Mouse (Mus musculus) heart, adult 18-20 months (tissue): ENCODE measurements around the gene Saal1. TPM values are rescaled to one million over a fixed set of nuclear protein-coding genes. Genes with fewer than 3 reads are reported as not detected.
"Not testable (repeated sequence)": the region's sequence is repeated elsewhere in the genome, so short reads cannot be mapped to it uniquely, and the experiment has no call there.

ENCODE experiments used
- DNase-seq, 2 experiments: peaks; one replicate each; pipeline ENCODE4 v3.0.0; 2021 to 2022; ENCODE audit warnings: mixed read lengths in 1 of 2
- total RNA-seq, 2 experiments: library from RNA; stranded (reverse); gene quantifications; 2 replicates each; pipeline ENCODE4 v1.2.3; 2021

The Saal1 gene
- total RNA-seq, 2 experiments from 2014 or later = 3.5 to 5.3 TPM

DNA sequence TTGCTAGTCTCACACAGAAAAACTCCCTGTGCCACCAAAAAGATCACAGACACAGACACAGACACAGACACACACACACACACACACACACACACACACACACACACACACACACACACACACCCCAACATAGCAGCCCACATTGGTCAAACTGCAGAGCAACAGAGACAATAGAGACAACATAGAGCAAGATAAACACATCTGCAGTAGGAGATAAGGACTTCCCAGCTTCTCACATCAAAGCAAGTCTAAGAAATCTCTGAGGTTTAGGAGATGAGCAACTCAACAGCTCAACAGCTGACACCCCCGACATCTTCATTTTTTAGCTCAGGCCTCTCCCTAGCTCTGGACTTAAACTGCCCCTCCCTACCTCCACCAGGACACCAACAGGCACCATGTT, 13.7 kb downstream of the Saal1 start:
- DNase-seq = no peak

DNA sequence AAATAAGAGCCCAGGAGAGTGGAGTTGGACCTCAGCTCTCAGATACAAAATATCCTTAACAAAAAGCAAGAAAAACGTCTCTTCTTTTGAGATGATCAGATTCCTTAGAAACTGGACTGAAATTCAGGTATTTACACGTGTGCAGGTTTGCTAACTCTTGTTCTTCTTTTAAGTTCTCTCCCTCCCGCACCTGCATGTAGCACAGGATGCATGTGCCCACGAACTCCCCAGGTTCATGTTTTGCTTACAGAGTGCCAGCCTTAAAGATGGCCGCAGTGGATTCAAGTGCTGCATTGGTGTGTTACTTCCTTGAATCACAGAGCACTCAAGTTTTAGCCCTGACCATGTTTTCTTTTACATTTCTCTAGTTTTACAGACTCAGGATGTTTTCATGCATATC, 23.7 kb downstream of the Saal1 start:
- DNase-seq = no peak

DNA sequence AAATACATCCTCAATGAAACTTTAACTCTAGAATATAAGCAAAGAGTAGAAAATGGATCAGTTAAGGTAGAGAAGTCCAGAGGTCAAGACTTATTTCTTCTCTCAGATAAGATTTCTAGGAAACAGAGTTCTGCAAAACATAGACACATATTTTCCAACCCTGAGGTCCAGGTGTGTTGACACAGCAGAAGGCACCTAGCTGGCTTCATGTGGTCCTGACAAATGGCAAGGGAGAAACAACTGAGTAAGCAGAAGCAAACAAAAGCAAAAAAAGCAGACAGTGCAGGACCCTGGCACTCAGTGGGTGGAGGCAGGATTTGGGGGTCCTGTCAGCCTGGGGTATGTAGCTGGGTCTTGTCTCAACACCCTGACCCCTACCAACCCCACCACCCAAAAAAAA, 29.7 kb downstream of the Saal1 start:
- DNase-seq = no peak

DNA sequence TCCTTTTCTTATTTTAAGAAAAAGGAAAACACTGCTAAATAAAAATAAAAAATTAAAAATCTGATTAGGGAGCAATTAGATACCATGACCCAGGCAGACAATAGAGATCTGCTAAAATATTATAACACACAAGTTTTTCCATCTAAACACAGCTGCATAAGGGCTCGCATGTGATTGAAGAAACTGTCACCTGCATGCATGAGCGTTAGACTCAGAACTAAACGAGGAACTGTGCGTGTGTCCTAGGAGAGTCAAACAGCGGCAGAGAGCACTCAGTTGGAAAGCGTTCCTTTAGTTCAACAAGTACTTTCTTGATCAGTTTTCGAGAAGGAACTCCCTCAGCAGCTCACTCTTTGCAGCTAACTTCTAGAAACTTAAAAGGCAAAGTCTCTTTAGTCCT, 31.4 kb downstream of the Saal1 start:
- DNase-seq = not testable (repeated sequence)

DNA sequence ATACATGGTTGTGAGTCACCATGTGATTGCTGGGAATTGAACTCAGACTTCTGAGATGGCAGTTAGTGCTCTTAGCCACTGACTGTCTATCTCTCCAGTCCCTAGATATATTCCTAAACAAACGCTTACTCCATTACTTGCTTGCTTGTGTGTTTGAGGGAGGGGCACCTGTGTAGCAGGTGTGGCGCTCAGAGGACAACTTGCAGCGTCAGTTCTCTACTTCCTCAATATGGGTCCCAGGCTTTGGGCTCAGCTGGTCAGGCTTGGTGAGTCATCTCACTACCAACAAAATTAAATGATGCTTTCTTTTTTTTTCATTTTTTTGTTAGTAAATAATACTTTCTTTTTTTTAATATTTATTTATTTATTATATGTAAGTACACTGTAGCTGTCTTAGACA, 32.1 kb downstream of the Saal1 start:
- no peak for DNase-seq

DNA sequence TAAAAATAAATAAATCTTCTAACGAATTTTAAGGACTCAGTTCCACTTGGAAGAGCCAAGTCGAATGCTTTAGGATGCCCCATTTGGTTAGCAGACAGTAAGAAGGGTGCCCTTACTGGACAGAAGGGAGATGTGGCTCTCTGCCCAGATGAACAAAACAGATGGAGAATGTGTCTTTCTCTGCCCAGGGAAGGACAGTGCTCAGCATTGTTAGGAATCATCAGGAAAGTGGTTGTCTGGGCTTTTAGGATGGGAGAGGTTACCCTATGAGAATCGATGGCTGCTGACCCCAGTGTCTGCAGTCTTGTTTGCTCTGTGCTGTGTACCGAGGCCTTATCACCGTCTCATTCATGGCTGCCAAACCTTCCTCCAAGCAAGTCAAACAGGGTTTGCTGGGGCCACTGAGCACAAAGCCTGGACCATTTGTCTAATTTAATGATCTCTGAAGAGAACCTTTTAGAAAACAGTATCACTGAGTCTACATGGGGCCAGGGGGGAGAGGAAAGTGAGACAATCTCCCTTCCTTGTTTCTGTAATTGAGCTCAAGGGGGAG, 33.6 kb downstream of the Saal1 start:
- DNase-seq = no peak

DNA sequence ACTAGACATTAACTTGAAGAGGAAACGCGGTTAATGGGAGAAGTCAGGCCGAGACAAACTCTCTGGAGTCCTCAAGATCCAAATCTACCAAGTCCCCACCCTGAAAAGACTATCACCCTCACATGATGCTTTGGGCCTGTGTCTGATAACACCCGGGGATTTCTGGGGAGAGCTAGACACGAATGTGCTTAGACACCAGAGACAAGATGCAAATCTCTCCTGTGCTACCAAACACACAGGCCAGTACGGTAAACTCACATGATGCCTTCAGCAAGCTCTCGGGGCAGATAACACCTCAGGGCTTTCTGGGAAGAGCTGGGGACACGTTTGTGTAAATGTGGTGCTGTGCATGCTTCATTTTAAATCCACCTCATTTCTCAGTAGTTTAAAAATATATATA, 34.6 kb downstream of the Saal1 start:
- DNase-seq = no peak

DNA sequence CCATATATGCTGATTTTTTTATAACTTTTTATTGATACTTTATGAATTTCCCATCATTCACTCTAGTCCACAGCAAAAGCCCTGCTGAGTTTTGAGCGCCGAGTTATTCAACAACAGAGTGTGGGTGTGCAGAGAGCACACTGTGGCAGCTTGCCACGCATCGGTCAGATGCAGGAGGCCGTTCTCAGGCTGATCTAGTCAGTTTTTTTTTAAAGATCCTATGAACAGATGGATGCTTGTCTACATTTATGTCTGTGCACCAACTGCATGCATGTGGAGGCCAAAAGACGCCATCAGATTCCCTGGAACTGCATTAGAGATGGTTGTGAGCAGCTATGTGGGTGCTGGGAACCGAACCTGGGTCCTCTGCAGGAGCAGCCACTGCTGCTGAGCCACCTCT, 35.4 kb downstream of the Saal1 start:
- no peak for DNase-seq

DNA sequence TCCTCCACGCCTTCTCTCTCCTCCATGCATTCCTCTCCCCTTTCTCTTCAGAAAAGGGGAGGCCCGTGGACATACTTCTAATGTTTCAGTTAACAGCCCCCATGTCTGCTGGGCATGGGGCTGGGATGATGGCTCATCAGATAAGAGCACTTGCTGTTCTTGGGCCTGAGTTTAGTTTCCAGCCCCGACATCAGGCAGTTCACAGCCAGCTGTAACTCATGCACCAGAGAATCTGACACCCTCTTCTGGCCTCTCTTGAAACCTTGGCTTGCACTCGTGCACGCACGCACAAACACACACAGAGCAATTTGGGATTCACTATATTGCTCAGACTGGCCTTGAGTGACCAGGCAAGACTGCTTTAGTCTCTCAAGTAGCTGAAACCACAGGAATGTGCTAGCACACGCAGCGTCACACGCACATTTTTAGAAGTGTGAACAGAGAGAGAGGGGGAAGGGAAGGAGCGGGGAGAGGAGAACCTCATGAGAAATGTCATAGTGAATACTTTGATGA, 38.3 kb downstream of the Saal1 start, which contains the start of gene Tph1:
Gene Tph1 (minus strand): TSS at position 378 of the 513 bp plus-strand sequence.
- no peak for DNase-seq

DNA sequence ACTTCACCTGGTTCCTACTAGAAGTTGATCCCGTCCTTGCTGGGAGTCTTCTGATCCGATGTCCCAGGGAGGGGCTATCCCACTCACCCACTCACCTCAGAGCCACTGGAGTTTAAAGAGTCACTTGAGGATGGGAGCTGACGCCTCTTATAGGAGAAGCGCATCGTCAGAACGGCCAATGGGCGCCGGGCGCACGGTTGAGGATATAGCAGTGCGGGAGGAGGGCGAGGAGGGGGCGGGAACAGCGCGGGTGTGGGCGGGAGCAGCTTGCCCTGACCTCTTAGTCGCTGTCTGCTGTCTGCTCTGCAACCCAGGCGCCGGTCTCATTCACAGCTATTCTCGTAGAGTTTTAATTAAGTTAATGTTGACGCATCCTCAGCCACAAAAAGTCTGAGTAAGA, 43.2 kb downstream of the Saal1 start:
- DNase-seq = no peak

DNA sequence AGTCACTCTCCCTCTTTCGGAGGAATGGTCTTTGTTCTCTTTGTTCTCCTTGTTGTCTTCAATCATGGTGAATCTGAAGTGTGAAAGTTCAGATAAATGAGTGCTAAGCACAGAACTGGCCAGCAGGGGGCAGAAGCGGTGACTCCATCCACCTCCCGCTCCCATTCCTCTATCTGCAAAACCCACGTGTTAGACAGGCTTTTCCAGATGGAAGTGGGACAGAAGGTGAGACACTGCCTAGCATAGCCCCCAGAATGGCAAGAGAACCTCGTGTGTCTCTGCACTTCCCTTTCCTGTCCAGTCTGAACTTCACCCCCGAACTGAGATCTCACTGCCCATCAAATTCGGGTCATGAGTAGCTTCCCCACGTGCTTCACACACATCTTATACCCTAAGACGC, 45.2 kb downstream of the Saal1 start:
- peak in 1 of 2 experiments; percentile 8 for DNase-seq

DNA sequence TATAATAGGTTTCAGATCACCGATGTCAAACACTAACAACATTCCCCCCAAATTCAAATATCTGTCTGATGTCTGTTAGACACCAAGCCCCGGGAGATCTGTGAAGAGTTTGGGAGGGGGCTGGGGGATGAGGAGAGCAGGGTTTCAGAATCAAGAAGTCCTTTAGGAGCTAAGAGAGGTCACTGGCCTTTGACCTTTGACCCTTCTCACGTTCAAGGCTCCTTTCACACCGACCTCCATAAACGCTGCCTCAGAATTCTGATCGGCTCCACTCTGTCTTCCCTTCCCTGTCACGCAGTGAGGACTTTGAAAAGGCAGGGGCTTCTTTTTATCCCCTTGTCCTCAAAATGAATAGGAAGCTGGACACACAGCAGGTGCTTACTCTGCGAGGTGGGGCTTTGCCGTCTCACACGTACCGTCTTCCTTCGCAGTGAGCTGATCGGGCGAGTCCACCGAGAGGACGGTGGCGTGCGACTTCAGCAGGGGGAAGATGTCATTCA, 48.8 kb downstream of the Saal1 start:
- DNase-seq = no peak

DNA sequence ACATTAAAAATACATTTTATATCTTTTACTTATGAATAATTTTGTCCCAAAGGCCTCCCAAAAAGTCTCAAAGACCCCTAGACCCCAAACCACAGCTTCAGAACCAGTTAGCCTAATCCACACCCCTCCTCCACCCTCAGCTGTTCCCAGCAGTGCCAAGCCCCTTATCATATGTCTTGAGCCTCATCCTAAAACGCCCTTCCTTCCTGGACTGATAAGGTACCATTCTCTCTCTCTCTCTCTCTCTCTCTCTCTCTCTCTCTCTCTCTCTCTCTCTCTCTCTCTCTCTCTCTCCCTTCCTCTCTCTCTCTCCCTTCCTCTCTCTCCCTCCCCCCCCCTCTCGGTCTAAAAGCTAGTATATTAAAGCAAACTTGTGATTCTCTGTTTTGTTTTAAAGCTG, 58.2 kb downstream of the Saal1 start:
- no peak for DNase-seq

DNA sequence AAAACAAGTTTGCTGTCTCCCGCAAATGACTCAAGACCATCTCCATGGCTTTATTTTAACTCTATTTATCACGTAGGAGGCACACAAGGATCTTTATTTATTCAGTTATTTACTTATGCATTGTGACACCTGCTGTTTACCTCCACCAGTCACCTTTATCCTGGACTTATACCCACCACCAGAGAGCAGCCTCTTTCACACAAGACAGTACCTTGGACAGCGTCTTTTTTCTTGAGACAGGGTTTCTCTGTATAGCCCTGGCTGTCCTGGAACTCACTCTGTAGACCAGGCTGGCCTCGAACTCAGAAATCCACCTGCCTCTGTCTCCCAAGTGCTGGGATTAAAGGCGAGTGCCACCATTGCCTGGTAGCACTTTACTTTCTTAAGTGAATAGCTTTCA, 60.2 kb downstream of the Saal1 start:
- not testable (repeated sequence) for DNase-seq

DNA sequence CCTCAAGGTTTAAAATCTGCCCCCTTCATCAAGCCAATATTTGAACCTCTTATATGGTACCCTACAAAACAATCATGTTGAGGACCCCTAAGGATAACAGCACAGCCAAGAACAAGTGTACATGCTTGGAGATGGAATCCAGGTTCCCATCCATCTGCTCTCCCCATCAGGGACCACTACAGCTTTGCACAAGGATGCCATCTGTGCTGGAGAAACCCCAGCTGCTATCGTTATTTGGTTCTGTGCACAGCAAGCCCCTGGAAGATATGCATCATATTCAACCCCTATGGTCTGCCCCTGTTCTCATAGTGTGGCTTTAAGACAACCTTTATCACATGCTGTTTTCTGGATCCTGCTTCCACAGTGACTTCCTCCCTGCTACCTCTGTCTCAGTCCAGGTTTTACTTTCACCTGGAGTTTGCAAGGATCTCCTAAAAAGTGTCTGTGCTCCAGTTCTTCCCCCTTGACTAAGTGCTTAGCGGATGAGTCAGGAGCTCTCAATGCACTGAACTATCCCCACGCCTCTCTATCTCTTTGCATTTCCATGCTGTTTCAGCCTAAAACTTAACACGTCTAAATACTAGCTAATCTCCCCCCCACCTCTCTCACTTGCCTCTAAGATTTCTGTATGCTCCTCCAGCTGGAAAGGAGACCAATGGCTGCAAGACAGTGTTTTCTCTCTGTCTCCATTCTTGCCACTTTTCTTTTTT, 61.9 kb downstream of the Saal1 start:
- no peak for DNase-seq

DNA sequence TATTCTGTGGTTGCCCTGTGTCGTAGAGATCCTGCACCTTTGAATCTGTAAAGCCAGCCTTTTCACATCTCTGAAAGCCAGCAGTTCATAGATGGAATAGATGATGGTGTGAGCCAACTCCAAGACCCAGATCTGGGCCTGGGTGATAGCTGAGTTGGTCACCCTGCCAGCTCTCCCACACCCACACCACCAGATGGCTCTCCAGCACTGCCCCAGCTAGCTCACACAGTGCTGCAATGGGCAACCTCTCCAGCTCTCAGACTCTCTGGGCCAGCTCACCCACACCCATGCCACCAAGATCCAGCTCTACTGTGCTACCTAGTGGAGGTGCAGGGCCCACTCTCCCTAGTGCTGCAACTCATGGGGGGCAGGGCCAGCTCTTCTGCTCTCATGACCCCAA, 67.3 kb downstream of the Saal1 start:
- no peak for DNase-seq

DNA sequence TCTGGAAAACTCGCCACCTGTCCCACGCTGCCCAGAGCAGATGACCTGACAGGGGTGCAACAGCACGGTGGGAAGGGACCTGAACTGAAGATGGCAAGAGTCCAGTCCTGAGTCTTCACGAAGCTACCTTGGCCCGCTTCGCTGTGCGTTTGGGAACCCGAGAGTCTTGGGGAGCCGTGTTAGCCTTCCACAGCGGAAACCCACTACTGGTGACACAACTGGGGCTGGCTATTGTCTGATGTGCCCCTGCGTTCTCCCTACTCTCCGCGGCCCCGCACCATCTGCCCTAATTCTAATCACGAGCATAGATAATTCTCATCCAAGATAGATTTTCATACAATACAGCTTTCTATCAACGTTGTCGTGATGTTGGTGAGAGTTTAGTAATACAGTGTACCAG, 70.4 kb downstream of the Saal1 start:
- DNase-seq = peak in 1 of 2 experiments; percentile 5

DNA sequence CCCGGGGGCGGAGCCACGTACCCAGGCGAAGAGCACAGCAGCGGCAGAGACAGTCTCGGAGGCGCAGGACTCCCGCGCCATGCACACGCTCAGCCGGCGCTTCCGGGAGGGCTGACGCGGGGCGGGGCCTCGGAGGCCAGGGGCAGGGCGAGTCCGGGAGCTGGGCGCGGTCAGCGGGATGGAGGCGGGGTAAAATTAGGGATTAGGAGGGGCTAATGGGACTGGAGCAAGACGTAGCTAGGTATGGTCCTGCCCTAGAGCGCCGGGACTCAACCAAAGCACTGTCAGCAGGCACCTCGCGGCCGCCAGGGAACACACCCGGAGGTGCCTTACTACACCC, 70.8 kb downstream of the Saal1 start, which contains the start of gene Sergef:
Gene Sergef (minus strand): TSS at position 116 of the 340 bp plus-strand sequence.
- peak; percentile 93 to 94 for DNase-seq

DNA sequence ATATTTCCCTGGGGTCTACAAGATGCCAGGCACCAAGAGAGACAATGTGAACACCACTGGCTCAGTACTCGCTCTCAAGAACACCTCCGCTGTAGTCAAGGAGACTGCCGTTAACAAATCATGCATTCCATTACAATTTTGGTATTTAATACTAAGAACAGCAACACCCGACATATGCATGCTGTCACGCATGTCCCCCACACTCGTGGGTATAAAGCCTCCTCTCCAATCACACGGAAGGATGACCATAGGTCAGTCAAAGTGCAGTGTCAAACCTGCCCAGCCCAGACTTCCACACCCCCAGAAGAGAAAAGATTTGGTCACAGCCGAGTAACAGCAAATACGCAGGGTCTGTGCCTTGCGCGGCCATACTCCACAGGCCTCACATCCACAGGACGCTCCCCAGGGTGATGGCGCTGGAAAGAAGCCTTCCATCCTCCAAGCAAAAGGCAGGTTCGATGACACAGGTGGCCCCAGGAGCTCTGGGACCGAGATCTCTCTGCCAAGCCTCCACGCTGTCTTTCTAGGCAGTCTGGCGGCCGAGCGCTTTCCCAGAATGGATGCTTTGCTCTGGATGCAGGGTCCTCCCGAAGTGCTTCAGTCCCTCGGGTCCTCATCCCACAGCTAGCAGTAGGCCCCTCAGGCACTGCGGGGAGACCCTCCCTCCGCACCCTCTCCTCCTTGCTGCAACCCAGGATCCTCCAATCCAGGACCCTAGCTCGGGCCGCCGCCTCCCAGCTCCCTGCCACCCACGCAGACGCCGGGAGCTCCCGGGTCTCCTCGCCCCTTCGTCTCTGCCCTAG, 71.4 kb downstream of the Saal1 start:
- no peak for DNase-seq
